Mouse (Mus musculus): ENCODE measurements around the gene Gclm. TPM values are rescaled to one million over a fixed set of nuclear protein-coding genes. Genes with fewer than 3 reads are reported as not detected.

The Gclm gene
- polyA plus RNA-seq, 1 experiment: 443 TPM

DNA sequence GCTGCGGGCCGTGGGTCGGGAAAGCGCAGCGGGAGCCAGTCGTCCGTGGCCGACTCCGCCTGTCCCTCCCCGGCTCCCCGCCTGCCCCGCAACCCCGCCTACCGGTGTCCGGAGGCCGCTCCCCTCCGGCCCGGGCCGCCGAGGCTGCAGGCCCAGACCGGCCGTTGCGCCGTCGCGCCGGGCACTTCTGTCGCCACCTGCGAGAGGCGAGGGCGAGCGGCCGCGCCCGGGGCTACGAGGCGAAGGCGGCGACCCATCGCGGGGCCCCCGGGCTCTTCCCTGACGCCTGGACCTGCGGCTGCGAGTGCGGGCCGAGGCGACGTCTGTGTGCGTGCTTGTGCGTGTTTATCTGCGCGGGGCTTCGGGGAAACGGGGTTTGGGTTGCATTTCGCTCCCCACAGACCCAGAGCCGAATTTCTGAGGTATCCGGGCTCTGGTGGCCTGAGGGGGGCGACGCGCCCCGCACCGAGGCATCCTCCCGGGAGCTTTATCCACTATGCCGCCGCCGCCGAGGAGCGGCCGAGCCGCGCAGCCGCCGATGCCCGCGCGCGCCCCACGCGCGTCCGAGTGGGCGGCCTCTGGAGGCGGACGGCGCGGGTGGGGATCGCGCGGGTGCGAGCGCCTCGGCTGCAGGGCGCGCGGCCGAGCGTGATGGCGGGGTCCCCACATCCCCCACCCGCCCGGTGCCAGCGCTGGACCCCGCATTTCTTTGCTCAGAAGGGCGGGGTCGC, 48.0 kb downstream of the Gclm start:
- Histone ChIP-seq H3K4me1 (ENCODE audit: control insufficient read depth, insufficient read depth, insufficient read length, low read length) (peaks cover 15% of the 10 kb centered on the region; the same call in 1 of the 2 replicates), H3K27me3 (ENCODE audit: control insufficient read depth, insufficient read depth, low read length) (no peaks in the 10 kb centered on the region), H3K4me3 (ENCODE audit: low read depth, low read length) (peak overlapping the region; percentile 89), H3K27ac (ENCODE audit: insufficient read depth, low read depth, low read length) (peak overlapping the region; percentile 82), H3K36me3 (ENCODE audit: control insufficient read depth, insufficient read depth, low read length) (no peaks in the 10 kb centered on the region)
- TF ChIP-seq CTCF (IDR thresholded peaks at IDR 0.05; ENCODE audit: extremely low read depth, insufficient read length, insufficient replicate concordance, low read depth, low read length) (no peak), POLR2A (IDR thresholded peaks at IDR 0.05; ENCODE audit: low read depth, low read length) (peak; percentile 34; the same call in 1 of the 2 replicates)
- under 1% methylated on average over 105 of the region's 105 CpGs for WGBS

DNA sequence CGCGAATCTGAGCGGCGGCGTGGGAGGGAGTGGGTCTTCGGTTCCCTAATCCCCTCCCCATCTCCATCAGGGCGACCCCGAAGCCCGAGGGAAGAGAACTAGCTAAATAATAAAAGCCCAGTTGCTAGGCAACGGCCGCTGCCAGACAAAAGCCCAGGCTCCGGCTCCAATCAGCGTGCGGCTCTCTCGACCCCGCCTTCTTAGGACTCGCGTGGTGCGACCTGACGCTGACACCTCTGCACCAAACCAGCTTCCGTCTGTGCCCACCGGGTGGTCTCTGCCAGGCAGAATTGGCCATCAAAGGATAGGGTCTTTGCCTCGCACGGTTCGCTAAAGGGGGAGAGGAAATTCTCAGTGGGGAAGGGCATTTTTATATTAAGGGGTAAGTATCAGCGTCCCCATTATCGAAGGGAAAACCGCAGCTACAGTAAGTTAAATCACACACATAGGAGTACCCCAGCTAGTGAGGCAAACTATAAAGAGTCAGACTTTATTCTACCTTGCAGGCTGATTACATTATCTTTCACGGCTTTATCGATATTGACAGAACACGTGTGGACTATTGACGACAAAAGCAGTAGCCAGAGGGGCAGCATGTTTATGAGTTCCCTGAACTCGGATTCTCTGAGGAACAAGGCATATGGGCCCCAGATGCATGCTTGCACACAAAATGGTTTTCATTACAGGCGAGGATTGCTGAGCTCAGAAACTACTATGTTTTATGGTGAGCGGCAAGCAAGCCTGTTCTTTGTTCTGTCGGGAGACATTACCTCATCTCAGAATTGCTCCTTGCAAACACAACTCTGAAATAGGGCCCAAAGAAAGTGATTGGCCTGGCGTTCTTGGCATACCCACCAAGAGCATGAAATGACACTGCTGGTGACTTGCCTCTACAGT, 48.8 kb downstream of the Gclm start, which contains the start of gene Bcar3:
Gene Bcar3 (plus strand): TSS at position 183 of the 897 bp plus-strand sequence.
- Histone ChIP-seq H3K27me3 (ENCODE audit: control insufficient read depth, insufficient read depth, low read length) (no peaks in the 10 kb centered on the region), H3K27ac (ENCODE audit: insufficient read depth, low read depth, low read length) (peak within 1 kb of the TSS; percentile 82), H3K4me1 (ENCODE audit: control insufficient read depth, insufficient read depth, insufficient read length, low read length) (peaks cover 12% of the 10 kb centered on the region; the same call in 1 of the 2 replicates), H3K4me3 (ENCODE audit: low read depth, low read length) (peak within 1 kb of the TSS; percentile 89), H3K36me3 (ENCODE audit: control insufficient read depth, insufficient read depth, low read length) (no peaks in the 10 kb centered on the region)
- TF ChIP-seq CTCF (IDR thresholded peaks at IDR 0.05; ENCODE audit: extremely low read depth, insufficient read length, insufficient replicate concordance, low read depth, low read length): no peak
- no peak for TF ChIP-seq POLR2A (IDR thresholded peaks at IDR 0.05; ENCODE audit: low read depth, low read length)
- 4% methylated on average over 37 of the region's 37 CpGs for WGBS

DNA sequence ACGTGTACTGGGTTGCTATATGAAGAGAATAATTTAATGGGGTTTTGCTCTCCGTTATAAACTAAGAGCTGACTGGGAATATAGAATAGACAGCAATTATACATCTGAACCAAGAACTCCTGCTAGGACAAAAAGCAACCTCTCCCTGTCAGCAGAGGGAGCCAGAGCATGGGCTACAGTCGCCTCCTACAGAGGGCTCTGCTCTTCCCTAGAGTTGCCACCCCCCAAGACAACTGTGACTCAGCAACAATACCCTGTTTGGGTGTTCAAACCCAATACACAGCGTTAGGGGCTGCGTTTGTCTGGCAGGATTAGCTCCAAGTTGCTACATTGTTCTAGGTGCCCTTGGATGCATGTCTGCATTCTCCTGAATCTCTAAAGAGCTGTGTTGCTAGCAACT, 50.2 kb downstream of the Gclm start:
- Histone ChIP-seq H3K36me3 (ENCODE audit: control insufficient read depth, insufficient read depth, low read length) (no peaks in the 10 kb centered on the region), H3K27ac (ENCODE audit: insufficient read depth, low read depth, low read length) (no peak overlapping the region), H3K4me1 (ENCODE audit: control insufficient read depth, insufficient read depth, insufficient read length, low read length) (peaks cover 3% of the 10 kb centered on the region; the same call in 1 of the 2 replicates), H3K27me3 (ENCODE audit: control insufficient read depth, insufficient read depth, low read length) (no peaks in the 10 kb centered on the region), H3K4me3 (ENCODE audit: low read depth, low read length) (no peak overlapping the region)
- TF ChIP-seq CTCF (IDR thresholded peaks at IDR 0.05; ENCODE audit: extremely low read depth, insufficient read length, insufficient replicate concordance, low read depth, low read length) (peak; percentile 73; the same call in 1 of the 2 replicates), POLR2A (IDR thresholded peaks at IDR 0.05; ENCODE audit: low read depth, low read length) (no peak)
- 17% methylated on average over 5 of the region's 5 CpGs for WGBS

DNA sequence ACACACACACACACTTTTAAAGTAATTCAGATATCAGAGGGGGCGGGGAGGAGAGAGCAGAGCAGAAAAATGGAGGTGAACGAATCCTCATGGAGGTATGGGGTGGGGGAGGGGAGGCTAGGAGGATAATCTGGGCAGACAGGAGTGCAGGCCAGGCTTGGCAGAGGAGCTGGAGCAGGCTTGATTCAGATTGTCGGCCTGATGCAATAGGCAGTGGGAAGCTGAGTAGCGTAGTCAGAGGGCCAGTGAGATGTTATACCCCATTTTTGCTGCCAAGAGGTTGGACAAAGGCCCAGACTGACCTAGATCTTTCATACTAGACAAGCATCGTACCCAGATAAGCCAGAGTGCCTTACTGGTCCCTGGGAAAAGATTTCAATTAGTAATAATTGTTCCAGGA, 51.6 kb downstream of the Gclm start:
- Histone ChIP-seq H3K36me3 (ENCODE audit: control insufficient read depth, insufficient read depth, low read length) (no peaks in the 10 kb centered on the region), H3K4me1 (ENCODE audit: control insufficient read depth, insufficient read depth, insufficient read length, low read length) (peaks cover 3% of the 10 kb centered on the region; the same call in 1 of the 2 replicates), H3K27ac (ENCODE audit: insufficient read depth, low read depth, low read length) (no peak overlapping the region), H3K27me3 (ENCODE audit: control insufficient read depth, insufficient read depth, low read length) (no peaks in the 10 kb centered on the region), H3K4me3 (ENCODE audit: low read depth, low read length) (no peak overlapping the region)
- 76% methylated on average over 5 of the region's 5 CpGs for WGBS
- no peak for TF ChIP-seq CTCF (IDR thresholded peaks at IDR 0.05; ENCODE audit: extremely low read depth, insufficient read length, insufficient replicate concordance, low read depth, low read length)
- no peak for TF ChIP-seq POLR2A (IDR thresholded peaks at IDR 0.05; ENCODE audit: low read depth, low read length)

DNA sequence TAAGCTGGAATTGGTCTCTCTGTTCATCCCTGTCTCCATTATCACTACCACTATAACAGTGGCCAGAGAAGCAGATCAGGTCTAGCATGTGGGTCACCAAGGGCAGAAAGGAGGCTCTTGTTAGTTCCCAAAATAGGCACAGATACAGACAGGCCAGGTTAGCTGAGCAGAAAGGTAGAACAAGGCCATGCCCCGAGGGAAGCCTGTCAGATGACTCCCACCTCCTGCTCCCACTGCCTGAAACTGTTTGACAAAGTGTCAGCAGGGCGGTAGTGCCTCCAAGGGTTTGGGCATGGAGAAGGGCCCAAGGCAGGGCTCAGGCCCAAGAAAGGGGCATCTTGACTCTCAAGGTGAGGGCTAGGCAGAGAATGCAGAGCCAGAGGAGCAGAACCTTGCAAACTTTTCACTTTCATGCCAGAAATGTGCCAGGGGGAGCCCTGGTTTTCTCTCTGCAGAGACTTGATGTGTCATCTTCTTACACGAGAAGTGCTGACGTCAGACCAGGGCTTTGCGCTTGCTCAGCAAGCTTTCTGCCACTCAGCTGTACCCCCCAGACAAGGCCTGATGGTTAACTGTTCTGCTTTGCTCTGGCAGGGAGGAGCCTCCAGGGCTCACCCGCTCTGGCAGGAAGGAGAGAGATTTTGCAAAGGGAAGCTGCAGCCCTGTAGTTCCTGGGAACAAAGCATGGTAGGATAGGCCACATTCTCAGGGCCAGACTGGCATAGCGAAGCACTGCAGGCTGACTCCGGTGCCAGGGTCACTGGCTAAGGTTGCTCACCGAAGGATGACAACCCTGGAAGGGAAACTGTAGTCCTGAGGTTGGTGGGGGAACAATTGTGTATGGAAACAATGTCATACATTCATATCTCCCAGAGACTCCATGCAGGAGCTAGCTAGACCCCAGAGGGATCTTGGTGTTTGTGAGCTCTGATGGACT, 55.9 kb downstream of the Gclm start:
- H3K4me3 ChIP-seq (ENCODE audit: low read depth, low read length): no peak overlapping the region
- no peaks in the 10 kb centered on the region for H3K4me1 ChIP-seq (ENCODE audit: control insufficient read depth, insufficient read depth, insufficient read length, low read length)
- H3K36me3 ChIP-seq (ENCODE audit: control insufficient read depth, insufficient read depth, low read length): no peaks in the 10 kb centered on the region
- WGBS: 74% methylated on average over 9 of the region's 9 CpGs
- no peaks in the 10 kb centered on the region for H3K27me3 ChIP-seq (ENCODE audit: control insufficient read depth, insufficient read depth, low read length)
- no peak overlapping the region for H3K27ac ChIP-seq (ENCODE audit: insufficient read depth, low read depth, low read length)
- TF ChIP-seq CTCF (IDR thresholded peaks at IDR 0.05; ENCODE audit: extremely low read depth, insufficient read length, insufficient replicate concordance, low read depth, low read length) (no peak), POLR2A (IDR thresholded peaks at IDR 0.05; ENCODE audit: low read depth, low read length) (no peak)

DNA sequence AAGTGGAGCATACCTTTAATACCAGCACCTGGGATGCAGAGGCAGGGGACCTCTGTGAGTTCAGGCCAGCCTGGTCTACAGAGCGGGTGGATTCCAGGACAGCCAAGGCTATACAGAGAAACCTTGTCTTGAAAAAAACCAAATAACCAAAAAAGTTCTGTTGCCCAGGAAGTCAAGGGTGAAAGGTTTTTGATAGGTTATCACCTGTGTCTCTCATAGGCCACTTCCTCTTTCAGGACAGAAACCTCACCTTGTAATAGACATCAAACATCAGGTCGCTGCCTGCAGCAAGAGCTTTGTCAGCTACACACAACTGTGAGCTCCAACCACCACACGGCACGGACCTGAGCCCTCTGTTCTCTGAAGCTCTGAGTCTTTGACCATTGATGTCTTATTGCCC, 59.2 kb downstream of the Gclm start:
- TF ChIP-seq POLR2A (IDR thresholded peaks at IDR 0.05; ENCODE audit: low read depth, low read length): no peak
- no peak for TF ChIP-seq CTCF (IDR thresholded peaks at IDR 0.05; ENCODE audit: extremely low read depth, insufficient read length, insufficient replicate concordance, low read depth, low read length)
- H3K27me3 ChIP-seq (ENCODE audit: control insufficient read depth, insufficient read depth, low read length): no peaks in the 10 kb centered on the region
- WGBS: 82% methylated on average over 4 of the region's 4 CpGs

More for the DNA sequence above, 59.2 kb downstream of the Gclm start:
- Histone ChIP-seq H3K36me3 (ENCODE audit: control insufficient read depth, insufficient read depth, low read length) (no peaks in the 10 kb centered on the region), H3K4me1 (ENCODE audit: control insufficient read depth, insufficient read depth, insufficient read length, low read length) (no peaks in the 10 kb centered on the region), H3K27ac (ENCODE audit: insufficient read depth, low read depth, low read length) (no peak overlapping the region), H3K4me3 (ENCODE audit: low read depth, low read length) (no peak overlapping the region)
